Mouse (Mus musculus): ENCODE results near the gene Hjurp. TPM values are rescaled to one million over a fixed set of nuclear protein-coding genes. Genes with fewer than 3 reads are reported as not detected.
A peak's percentile ranks its signal among the peaks of the same experiment; 100 is the strongest.

Gene Hjurp
- total and polyA plus RNA-seq, 3 experiments: 67.6 to 80.8 (median 69.8) TPM

- TF ChIP-seq PAX5 (IDR thresholded peaks at IDR 0.05; ENCODE audit: low read length) (no peak), MYC (IDR thresholded peaks at IDR 0.05; ENCODE audit: low read depth, low read length) (0 out of 2 replicates have a peak, but pooled peaks have one; percentile 79), CHD1 (IDR thresholded peaks at IDR 0.05; ENCODE audit: low read depth, low read length) (no peak), MAZ (IDR thresholded peaks at IDR 0.05; ENCODE audit: low read depth, low read length) (peak; percentile 81; the same call in 1 of the 2 replicates), UBTF (IDR thresholded peaks at IDR 0.05; ENCODE audit: low read depth, low read length) (no peak), USF2 (conservative IDR thresholded peaks at IDR 0.05; ENCODE audit: low read depth, low read length) (no peak), ZNF384 (IDR thresholded peaks at IDR 0.05; ENCODE audit: low read depth, low read length) (no peak)
These were observed 10.2 kb upstream of the Hjurp start (continued) for GRCm38 (mm10) chr1:88287697-88287980.

- no peaks in the 10 kb centered on the region for H3K79me2 ChIP-seq (replicated peaks; ENCODE audit: control insufficient read depth, extremely low read depth, insufficient read depth, poor library complexity, severe bottlenecking)
- in situ Hi-C loops (cut with MboI; ENCODE audit: low pct_ligation_motif_present, low pct_unique_long_range_greater_than_20kb, low sequenced_read_pairs) (loop anchor here (10.0 to 25.0 kb wide), 2 partner anchors 152 to 325 kb away; partner anchors contain the start of gene Ugt1a6a), dilution Hi-C loops (cut with MboI; ENCODE audit: extremely low pct_ligation_motif_present, extremely low pct_unique_long_range_greater_than_20kb, low sequenced_read_pairs) (no loop called here)
- H3K4me1 ChIP-seq (ENCODE audit: control insufficient read depth in 1 of 2, insufficient read depth in 2 of 2): peaks cover 13 to 22% of the 10 kb centered on the region in 2 experiments
- TF ChIP-seq USF1 (IDR thresholded peaks at IDR 0.05; ENCODE audit: low read depth, low read length): no peak
- TF ChIP-seq NELFE (IDR thresholded peaks at IDR 0.05; ENCODE audit: low read depth, low read length): 0 out of 2 replicates have a peak, but pooled peaks have one; percentile 31
- TF ChIP-seq SIN3A (IDR thresholded peaks at IDR 0.05; ENCODE audit: low read length): peak; percentile 65; the same call in 1 of the 2 replicates
- TF ChIP-seq MAX (IDR thresholded peaks at IDR 0.05; ENCODE audit: low read length): peak; percentile 43
- TF ChIP-seq MAFK (IDR thresholded peaks at IDR 0.05; ENCODE audit: insufficient replicate concordance, low read length): 0 out of 2 replicates have a peak, but pooled peaks have one; percentile 32
- TF ChIP-seq CTCF (conservative IDR thresholded peaks at IDR 0.05 in 1 of 2, IDR thresholded peaks at IDR 0.05 in 1 of 2; ENCODE audit: low read depth in 2 of 2, low read length in 2 of 2): no peak
- TF ChIP-seq ZNF384 (IDR thresholded peaks at IDR 0.05; ENCODE audit: low read depth, low read length): no peak
- H3K36me3 ChIP-seq (replicated peaks in 1 of 2; ENCODE audit: control insufficient read depth in 1 of 2, insufficient read depth in 1 of 2, low read length in 1 of 2): no peaks in the 10 kb centered on the region
- peak overlapping the region; percentile 29; the same call in 1 of the 2 replicates for H3K4me2 ChIP-seq (ENCODE audit: insufficient read depth, low read depth, poor library complexity, severe bottlenecking)
- H3K4me3 ChIP-seq (replicated peaks in 1 of 3; ENCODE audit: low read depth in 2 of 3, low read length in 2 of 3, poor library complexity in 1 of 3): no peak overlapping the region
- no peak overlapping the region for H3K9ac ChIP-seq (ENCODE audit: insufficient read depth, low read depth)
- peaks cover 21% of the 10 kb centered on the region for H3K9me3 ChIP-seq (replicated peaks; ENCODE audit: low read length)
- peaks cover 73% of the 10 kb centered on the region for H3K27me3 ChIP-seq (replicated peaks)
- H3K27ac ChIP-seq (ENCODE audit: insufficient read depth, low read depth): no peak overlapping the region
- no peak for DNase-seq (ENCODE audit: extremely low read depth)
These were observed 9.7 kb upstream of the Hjurp start for GRCm38 (mm10) chr1:88286887-88287696.

- dilution Hi-C loops (cut with MboI; ENCODE audit: extremely low pct_ligation_motif_present, extremely low pct_unique_long_range_greater_than_20kb, low sequenced_read_pairs): no loop called here
- Histone ChIP-seq H3K9me3 (replicated peaks; ENCODE audit: low read length) (peaks cover 27% of the 10 kb centered on the region), H3K9ac (ENCODE audit: insufficient read depth, low read depth) (no peak overlapping the region), H3K4me3 (replicated peaks in 1 of 3; ENCODE audit: low read depth in 2 of 3, low read length in 2 of 3, poor library complexity in 1 of 3) (no peak overlapping the region), H3K4me2 (ENCODE audit: insufficient read depth, low read depth, poor library complexity, severe bottlenecking) (no peak overlapping the region), H3K79me2 (replicated peaks; ENCODE audit: control insufficient read depth, extremely low read depth, insufficient read depth, poor library complexity, severe bottlenecking) (no peaks in the 10 kb centered on the region), H3K27me3 (replicated peaks) (peaks cover 72% of the 10 kb centered on the region), H3K4me1 (ENCODE audit: control insufficient read depth in 1 of 2, insufficient read depth in 2 of 2) (peaks cover 13 to 22% of the 10 kb centered on the region in 2 experiments), H3K27ac (ENCODE audit: insufficient read depth, low read depth) (no peak overlapping the region), H3K36me3 (replicated peaks in 1 of 2; ENCODE audit: control insufficient read depth in 1 of 2, insufficient read depth in 1 of 2, low read length in 1 of 2) (no peaks in the 10 kb centered on the region)
- DNase-seq (ENCODE audit: extremely low read depth): no peak
- TF ChIP-seq JUND (conservative IDR thresholded peaks at IDR 0.05; ENCODE audit: low read depth, low read length) (no peak), ELF1 (IDR thresholded peaks at IDR 0.05; ENCODE audit: low read depth, low read length) (no peak), GABPA (IDR thresholded peaks at IDR 0.05; ENCODE audit: insufficient replicate concordance, low read depth, low read length) (no peak), RCOR1 (conservative IDR thresholded peaks at IDR 0.05; ENCODE audit: low read depth, low read length) (no peak), CHD2 (IDR thresholded peaks at IDR 0.05; ENCODE audit: low read length) (no peak), MXI1 (IDR thresholded peaks at IDR 0.05; ENCODE audit: low read depth, low read length) (no peak), HCFC1 (IDR thresholded peaks at IDR 0.05; ENCODE audit: low read depth, low read length) (no peak), MYC (IDR thresholded peaks at IDR 0.05; ENCODE audit: low read depth, low read length) (no peak), TBP (conservative IDR thresholded peaks at IDR 0.05; ENCODE audit: low read depth, low read length) (no peak), RAD21 (IDR thresholded peaks at IDR 0.05; ENCODE audit: low read depth, low read length) (no peak), EP300 (IDR thresholded peaks at IDR 0.05; ENCODE audit: low read length) (no peak), NRF1 (IDR thresholded peaks at IDR 0.05; ENCODE audit: low read depth, low read length) (no peak), SIN3A (IDR thresholded peaks at IDR 0.05; ENCODE audit: low read length) (no peak), ETS1 (conservative IDR thresholded peaks at IDR 0.05; ENCODE audit: low read depth, low read length) (no peak), E2F4 (IDR thresholded peaks at IDR 0.05; ENCODE audit: insufficient replicate concordance, low read depth, low read length) (no peak), KAT2A (IDR thresholded peaks at IDR 0.05; ENCODE audit: insufficient replicate concordance, low read length) (no peak), TCF12 (IDR thresholded peaks at IDR 0.05; ENCODE audit: low read depth, low read length) (no peak)
- in situ Hi-C loops (cut with MboI; ENCODE audit: low pct_ligation_motif_present, low pct_unique_long_range_greater_than_20kb, low sequenced_read_pairs): loop anchor here (10.0 to 25.0 kb wide), 2 partner anchors 151 to 324 kb away; partner anchors contain the start of gene Ugt1a6a
These were observed 8.9 kb upstream of the Hjurp start for GRCm38 (mm10) chr1:88286136-88286845.
